Mouse (Mus musculus): ENCODE data around the gene Zbtb34. TPM values are rescaled to one million over a fixed set of nuclear protein-coding genes. Genes with fewer than 3 reads are reported as not detected.

Gene Zbtb34
- polyA plus RNA-seq, 1 experiment from 2014 or later: 8.3 TPM

GRCm38 (mm10) chr2:33444358-33444757 lies 13.2 kb upstream of the Zbtb34 start:
- H3K4me2 ChIP-seq: no peak overlapping the region
- WGBS: 41% methylated on average over 5 of the region's 5 CpGs
- no peaks in the 10 kb centered on the region for H3K27me3 ChIP-seq
- H3K4me3 ChIP-seq: no peak overlapping the region
- H3K27ac ChIP-seq (replicated peaks): no peak overlapping the region
- H3K4me1 ChIP-seq (replicated peaks): peaks cover 15% of the 10 kb centered on the region
- H3K9ac ChIP-seq: no peak overlapping the region
- H3K36me3 ChIP-seq: 0 out of 2 replicates have a peak, but pooled peaks cover under 1% of the 10 kb centered on the region
- ATAC-seq (ENCODE audit: low FRiP score, low read depth): peak; percentile 27; the same call in 1 of the 2 replicates
- H3K9me3 ChIP-seq: no peaks in the 10 kb centered on the region

DNA sequence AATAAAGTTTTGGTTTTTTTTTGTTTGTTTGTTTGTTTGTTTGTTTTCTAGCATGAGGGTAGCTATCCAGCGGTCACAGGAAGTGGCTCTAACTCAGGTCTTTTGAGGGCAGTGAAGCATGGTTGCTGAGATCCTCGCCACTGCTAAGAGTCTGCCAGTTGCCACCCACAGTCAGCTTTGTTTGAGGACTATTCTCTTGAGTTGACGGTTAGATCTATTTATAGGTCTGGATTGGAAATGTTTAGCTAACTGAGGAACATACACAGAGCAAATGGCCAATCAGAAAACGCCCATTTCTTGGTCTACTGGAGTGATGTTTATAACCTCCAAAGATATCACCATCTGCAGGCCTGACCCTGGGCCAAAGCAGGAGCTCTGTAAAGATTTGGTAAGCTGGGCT lies 11.6 kb upstream of the Zbtb34 start:
- H3K4me1 ChIP-seq (replicated peaks): peaks cover 15% of the 10 kb centered on the region
- H3K9ac ChIP-seq: no peak overlapping the region
- WGBS: 46% methylated on average over 4 of the region's 4 CpGs
- no peak overlapping the region for H3K4me3 ChIP-seq
- H3K9me3 ChIP-seq: no peaks in the 10 kb centered on the region
- no peaks in the 10 kb centered on the region for H3K27me3 ChIP-seq
- H3K36me3 ChIP-seq: no peaks in the 10 kb centered on the region
- no peak overlapping the region for H3K27ac ChIP-seq (replicated peaks)
- no peak for ATAC-seq (ENCODE audit: low FRiP score, low read depth)
- H3K4me2 ChIP-seq: no peak overlapping the region

GRCm38 (mm10) chr2:33440893-33441292 lies 9.8 kb upstream of the Zbtb34 start:
- peak; percentile 20; the same call in 1 of the 2 replicates for ATAC-seq (ENCODE audit: low FRiP score, low read depth)
- Histone ChIP-seq H3K4me1 (replicated peaks) (peaks cover 22% of the 10 kb centered on the region), H3K4me3 (no peak overlapping the region), H3K4me2 (no peak overlapping the region), H3K36me3 (no peaks in the 10 kb centered on the region), H3K27ac (replicated peaks) (no peak overlapping the region), H3K9ac (no peak overlapping the region), H3K27me3 (no peaks in the 10 kb centered on the region), H3K9me3 (no peaks in the 10 kb centered on the region)
- WGBS: 32% methylated on average over 4 of the region's 4 CpGs

- peaks cover 29% of the 10 kb centered on the region for H3K4me1 ChIP-seq (replicated peaks)
- H3K9me3 ChIP-seq: no peaks in the 10 kb centered on the region
- no peaks in the 10 kb centered on the region for H3K27me3 ChIP-seq
- H3K9ac ChIP-seq: no peak overlapping the region
- H3K27ac ChIP-seq (replicated peaks): no peak overlapping the region
- H3K4me3 ChIP-seq: no peak overlapping the region
- no peaks in the 10 kb centered on the region for H3K36me3 ChIP-seq
- no peak overlapping the region for H3K4me2 ChIP-seq
- no peak for ATAC-seq (ENCODE audit: low FRiP score, low read depth)
- WGBS: 25% methylated on average over 9 of the region's 9 CpGs
Observed at GRCm38 (mm10) chr2:33439980-33440670, 9.0 kb upstream of the Zbtb34 start.

- Histone ChIP-seq H3K36me3 (no peaks in the 10 kb centered on the region), H3K9ac (no peak overlapping the region), H3K27ac (replicated peaks) (no peak overlapping the region), H3K4me1 (replicated peaks) (peaks cover 30% of the 10 kb centered on the region), H3K27me3 (no peaks in the 10 kb centered on the region), H3K4me3 (no peak overlapping the region), H3K4me2 (no peak overlapping the region), H3K9me3 (no peaks in the 10 kb centered on the region)
- 4% methylated on average over 8 of the region's 8 CpGs for WGBS
- ATAC-seq (ENCODE audit: low FRiP score, low read depth): no peak
Observed at GRCm38 (mm10) chr2:33439471-33439881, 8.4 kb upstream of the Zbtb34 start.

DNA sequence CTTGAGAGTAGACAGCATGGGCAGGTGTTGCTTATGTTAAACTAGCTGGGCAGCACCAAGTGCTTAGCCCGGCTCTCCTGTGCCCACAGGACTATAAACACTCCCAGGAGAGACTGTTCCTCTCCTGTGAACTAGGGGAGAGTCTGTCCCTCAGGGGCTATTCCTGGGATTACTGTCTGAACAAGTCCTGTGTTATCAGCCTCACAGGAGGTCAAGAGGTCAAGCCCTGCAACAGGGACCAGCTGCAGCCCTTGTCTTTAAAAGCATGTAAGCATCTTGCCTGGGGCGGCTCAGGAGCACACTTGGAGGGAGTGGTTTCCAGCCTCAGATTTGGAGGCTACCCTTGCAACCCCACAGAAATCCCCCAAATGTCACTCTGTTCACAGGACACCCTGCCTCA lies 7.3 kb upstream of the Zbtb34 start:
- Histone ChIP-seq H3K4me3 (no peak overlapping the region), H3K4me1 (replicated peaks) (peaks cover 28% of the 10 kb centered on the region), H3K9me3 (no peaks in the 10 kb centered on the region), H3K27me3 (no peaks in the 10 kb centered on the region), H3K4me2 (no peak overlapping the region), H3K9ac (no peak overlapping the region), H3K36me3 (no peaks in the 10 kb centered on the region), H3K27ac (replicated peaks) (no peak overlapping the region)
- 23% methylated on average over 2 of the region's 2 CpGs for WGBS
- no peak for ATAC-seq (ENCODE audit: low FRiP score, low read depth)

DNA sequence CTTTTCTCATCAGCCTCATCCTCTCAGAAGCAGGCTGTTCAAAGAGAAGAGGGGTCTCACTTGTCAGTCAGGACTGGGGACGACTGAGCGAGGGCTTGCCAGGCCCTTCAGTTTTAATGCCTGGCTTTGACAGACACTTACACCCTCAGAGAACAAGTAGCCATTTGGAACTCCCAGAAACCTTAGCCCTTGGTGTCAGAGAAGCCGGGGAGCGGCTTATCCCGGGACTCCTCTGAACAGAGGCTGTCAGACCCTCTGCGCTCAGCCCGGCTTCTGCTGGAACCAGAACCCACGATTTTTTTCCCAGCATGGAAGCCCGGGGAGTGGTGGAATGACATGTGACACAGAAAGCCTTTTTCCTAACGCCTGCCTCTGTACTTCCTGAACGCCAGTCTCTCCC lies 6.1 kb upstream of the Zbtb34 start:
- H3K36me3 ChIP-seq: no peaks in the 10 kb centered on the region
- no peak overlapping the region for H3K4me3 ChIP-seq
- H3K4me1 ChIP-seq (replicated peaks): peaks cover 28% of the 10 kb centered on the region
- H3K9ac ChIP-seq: no peak overlapping the region
- ATAC-seq (ENCODE audit: low FRiP score, low read depth): no peak
- H3K9me3 ChIP-seq: no peaks in the 10 kb centered on the region
- H3K27ac ChIP-seq (replicated peaks): no peak overlapping the region
- H3K27me3 ChIP-seq: no peaks in the 10 kb centered on the region
- no peak overlapping the region for H3K4me2 ChIP-seq
- WGBS: 57% methylated on average over 11 of the region's 11 CpGs

DNA sequence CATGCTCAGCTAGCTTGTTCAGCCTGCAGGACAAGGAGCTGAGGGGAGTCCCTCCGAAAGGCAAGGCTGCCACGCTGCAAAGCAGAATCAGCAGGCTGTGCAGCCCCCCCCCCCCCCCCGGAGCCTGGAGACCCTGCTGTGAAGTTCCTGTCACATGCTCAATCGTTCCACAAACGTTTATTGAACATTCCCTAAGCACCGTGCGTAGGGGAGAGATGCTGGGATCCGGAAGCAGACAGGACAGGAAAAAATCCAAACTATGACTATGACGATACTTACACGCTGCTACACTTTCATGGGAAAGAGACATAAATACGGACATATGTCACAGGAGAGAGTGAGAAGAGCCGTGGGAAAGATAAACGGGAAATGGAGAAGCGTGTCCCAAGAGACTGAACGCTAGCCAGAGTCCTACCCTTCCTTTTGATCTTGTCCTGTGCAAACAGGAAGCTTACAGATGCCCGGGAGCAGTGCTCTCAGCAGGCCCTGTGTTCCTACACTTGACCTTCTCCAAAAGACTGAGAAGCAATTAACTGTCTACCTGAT lies 5.0 kb upstream of the Zbtb34 start:
- Histone ChIP-seq H3K4me1 (replicated peaks) (peaks cover 30% of the 10 kb centered on the region), H3K27ac (replicated peaks) (peak overlapping the region; percentile 27), H3K9ac (peak overlapping the region; percentile 13; the same call in 1 of the 2 replicates), H3K36me3 (no peaks in the 10 kb centered on the region), H3K27me3 (no peaks in the 10 kb centered on the region), H3K4me2 (peak overlapping the region; percentile 54), H3K9me3 (no peaks in the 10 kb centered on the region), H3K4me3 (peak overlapping the region; percentile 20)
- no peak for ATAC-seq (ENCODE audit: low FRiP score, low read depth)
- WGBS: 7% methylated on average over 16 of the region's 16 CpGs

GRCm38 (mm10) chr2:33435036-33435650 lies 4.0 kb upstream of the Zbtb34 start:
- 36% methylated on average over 8 of the region's 8 CpGs for WGBS
- Histone ChIP-seq H3K27me3 (no peaks in the 10 kb centered on the region), H3K4me3 (no peak overlapping the region), H3K4me2 (peak overlapping the region; percentile 54; the same call in 1 of the 2 replicates), H3K36me3 (no peaks in the 10 kb centered on the region), H3K27ac (replicated peaks) (peak overlapping the region; percentile 27; the same call in 1 of the 2 replicates), H3K9me3 (no peaks in the 10 kb centered on the region), H3K9ac (no peak overlapping the region), H3K4me1 (replicated peaks) (peaks cover 25% of the 10 kb centered on the region)
- no peak for ATAC-seq (ENCODE audit: low FRiP score, low read depth)

DNA sequence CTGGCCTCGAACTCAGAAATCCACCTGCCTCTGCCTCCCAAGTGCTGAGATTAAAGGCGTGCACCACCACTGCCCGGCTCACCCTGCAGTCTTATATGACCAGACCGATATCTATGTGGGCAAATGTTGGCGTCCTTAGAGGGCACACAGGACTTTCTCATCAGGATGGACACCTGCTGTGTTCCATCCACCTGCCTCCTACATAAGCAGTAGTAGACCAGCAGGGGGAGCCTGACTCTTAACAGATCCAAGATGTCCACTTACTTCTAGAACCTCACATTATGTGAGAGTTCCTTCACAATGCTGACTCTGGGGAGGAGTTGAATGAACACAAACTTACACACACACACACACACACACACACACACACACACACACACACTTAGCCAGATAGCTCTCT lies 1.8 kb upstream of the Zbtb34 start:
- H3K36me3 ChIP-seq: no peaks in the 10 kb centered on the region
- peaks cover 45% of the 10 kb centered on the region for H3K4me1 ChIP-seq (replicated peaks)
- H3K27me3 ChIP-seq: no peaks in the 10 kb centered on the region
- no peak overlapping the region for H3K27ac ChIP-seq (replicated peaks)
- no peaks in the 10 kb centered on the region for H3K9me3 ChIP-seq
- no peak overlapping the region for H3K9ac ChIP-seq
- H3K4me2 ChIP-seq: no peak overlapping the region
- ATAC-seq (ENCODE audit: low FRiP score, low read depth): no peak
- no peak overlapping the region for H3K4me3 ChIP-seq
- 58% methylated on average over 5 of the region's 5 CpGs for WGBS

DNA sequence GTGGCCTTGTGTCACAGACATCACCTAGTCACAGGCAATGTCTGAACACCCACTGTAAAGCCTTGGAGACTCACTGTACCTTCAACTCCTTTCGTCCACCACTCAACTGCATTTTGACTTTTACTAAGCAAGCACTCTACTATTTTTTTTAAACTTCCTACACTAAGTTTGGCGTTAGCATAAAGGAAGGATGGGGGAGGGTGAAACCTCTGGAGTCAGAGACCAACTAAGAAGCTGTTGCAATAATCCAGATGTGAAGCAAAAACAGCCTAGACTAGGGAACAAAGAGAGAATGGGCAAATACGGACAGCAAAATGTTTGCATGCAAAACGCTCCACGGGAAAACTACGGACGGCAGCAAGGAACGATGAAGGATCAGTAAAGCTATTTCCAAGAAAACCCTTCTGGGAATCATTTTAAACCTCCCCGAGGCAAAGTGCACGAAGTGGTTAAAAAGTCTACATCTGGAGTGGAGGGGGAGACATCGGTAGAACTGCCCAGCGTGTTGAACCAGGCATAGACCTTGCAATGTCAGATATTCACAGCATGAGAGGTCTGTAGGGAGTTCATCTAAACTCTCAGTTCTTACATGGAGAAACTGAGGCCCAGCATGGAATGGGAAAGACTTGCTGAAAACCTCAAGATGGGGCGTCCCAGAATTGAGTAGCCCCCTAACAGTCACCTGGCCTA lies 898 bp downstream of the Zbtb34 start:
- Histone ChIP-seq H3K36me3 (peaks cover 4% of the 10 kb centered on the region; the same call in 1 of the 2 replicates), H3K4me2 (peak overlapping the region; percentile 82), H3K27ac (replicated peaks) (peak overlapping the region; percentile 77), H3K9me3 (no peaks in the 10 kb centered on the region), H3K9ac (peak overlapping the region; percentile 89), H3K27me3 (no peaks in the 10 kb centered on the region), H3K4me3 (peak overlapping the region; percentile 74), H3K4me1 (replicated peaks) (peaks cover 31% of the 10 kb centered on the region)
- 8% methylated on average over 13 of the region's 13 CpGs for whole genome bisulfite sequencing
- peak; percentile 10; the same call in 1 of the 2 replicates for ATAC-seq (ENCODE audit: low FRiP score, low read depth)

DNA sequence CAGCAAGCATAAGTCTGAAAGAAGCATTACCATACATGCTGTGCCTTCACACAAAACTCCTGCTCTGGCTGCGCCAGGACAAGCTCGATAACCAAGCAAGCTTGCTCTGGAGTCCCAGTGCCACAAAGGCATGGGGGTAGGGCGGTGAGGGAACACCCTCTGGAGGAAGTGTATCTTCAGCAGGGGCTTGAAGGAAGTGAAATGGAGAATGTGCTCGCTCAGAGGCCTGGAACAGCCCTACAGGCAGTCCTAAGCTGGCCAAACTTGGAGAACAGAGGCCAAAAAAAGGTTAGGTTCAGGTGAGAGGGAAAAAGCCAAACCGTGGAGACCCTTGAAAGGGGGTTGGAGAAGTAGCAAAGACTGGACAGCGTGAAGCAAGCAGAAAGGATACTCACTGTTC lies 1.8 kb downstream of the Zbtb34 start:
- Histone ChIP-seq H3K27me3 (no peaks in the 10 kb centered on the region), H3K4me3 (peak overlapping the region; percentile 74), H3K4me1 (replicated peaks) (peaks cover 28% of the 10 kb centered on the region), H3K9ac (no peak overlapping the region), H3K9me3 (no peaks in the 10 kb centered on the region), H3K36me3 (peaks cover 4% of the 10 kb centered on the region; the same call in 1 of the 2 replicates), H3K27ac (replicated peaks) (peak overlapping the region; percentile 7; the same call in 1 of the 2 replicates), H3K4me2 (peak overlapping the region; percentile 82)
- 43% methylated on average over 6 of the region's 6 CpGs for WGBS
- ATAC-seq (ENCODE audit: low FRiP score, low read depth): no peak
